Mouse (Mus musculus) megakaryocyte-erythroid progenitor cell, adult 5-6 weeks (primary cell): ENCODE measurements around the gene Zmym1. TPM values are rescaled to one million over a fixed set of nuclear protein-coding genes. Genes with fewer than 3 reads are reported as not detected.
"Not testable (repeated sequence)": the region's sequence is repeated elsewhere in the genome, so short reads cannot be mapped to it uniquely, and the experiment has no call there.

Experiments
- ATAC-seq: replicated peaks from 2 replicates; pipeline ENCODE4 v1.8.0; 2016; ENCODE audit warnings: mild to moderate bottlenecking, inconsistent platforms; ENCODE audit not compliant: severe bottlenecking, poor library complexity, low FRiP score, low TSS enrichment
- total RNA-seq, 2 experiments: library from RNA; stranded (forward) in 1 of 2; stranded (reverse) in 1 of 2; fragments of 200-1000, 215-1000 nt in 1 of 2; fragments of >200 nt in 1 of 2; fragmentation: Nextera tagmentation in 1 of 2; gene quantifications; 2 replicates each; pipeline ENCODE4 v1.2.3; 2014 to 2017

Zmym1 gene
- total RNA-seq (2014; fragmentation: Nextera tagmentation) (13.6 and 16.8 TPM in 2 replicates), total RNA-seq (2017) (19.8 and 20.0 TPM in 2 replicates)

DNA sequence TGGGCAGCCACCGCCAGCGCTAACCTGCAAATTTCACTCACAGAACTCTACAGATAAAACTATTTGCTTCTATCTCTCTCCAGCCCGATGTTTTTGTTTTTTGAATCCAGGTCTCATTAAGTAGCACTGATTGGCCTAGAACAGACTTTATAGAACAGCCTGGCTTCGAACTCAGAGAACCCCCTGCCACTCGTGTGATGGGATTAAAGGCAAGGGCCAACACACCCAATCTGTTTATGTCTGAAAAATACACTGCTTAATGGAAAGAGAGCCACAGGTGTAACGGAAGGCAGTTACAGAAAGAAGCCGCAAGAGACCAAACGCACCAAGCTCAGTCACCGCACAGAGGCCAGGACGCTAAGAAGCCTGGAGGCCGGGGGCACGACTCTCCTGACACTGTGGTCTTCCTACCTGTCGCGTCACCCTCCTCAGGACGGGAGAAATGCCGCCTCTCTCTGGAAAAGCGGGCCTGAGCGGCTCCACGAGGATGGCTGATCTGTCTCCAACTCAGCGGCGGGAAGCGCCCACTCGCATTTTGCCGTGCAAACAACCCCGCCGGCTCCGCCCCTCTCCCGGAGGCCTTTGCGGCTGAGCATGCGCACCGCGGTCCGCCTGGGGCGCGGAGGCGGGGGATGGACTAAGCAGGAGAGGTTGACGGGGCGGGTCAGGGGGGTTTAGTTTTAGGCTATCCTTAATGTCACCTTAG lies at the start of gene Zmym1:
Gene Zmym1, minus strand, starts transcription at position 568 of the 706 bp plus-strand sequence.
- peak; percentile 98 for ATAC-seq

DNA sequence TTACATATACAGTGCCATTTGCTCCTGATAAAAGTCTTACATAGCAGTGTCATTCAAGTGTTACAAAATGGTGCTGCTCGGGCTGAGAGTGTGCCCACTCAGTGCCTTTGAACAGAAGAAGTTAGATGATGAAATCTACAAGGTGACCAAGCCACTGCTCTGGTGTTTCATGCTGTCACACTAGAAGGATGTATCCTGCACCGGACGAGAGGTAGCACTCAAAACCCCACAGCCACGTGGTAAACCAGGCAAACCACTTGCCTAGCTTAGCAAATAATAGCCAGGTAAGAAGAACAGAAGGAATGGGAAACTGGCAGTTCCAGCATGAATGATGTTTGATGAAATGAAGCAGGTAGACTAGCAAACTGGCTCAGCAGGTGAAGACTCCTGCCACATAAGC lies 49.6 kb upstream of the Zmym1 start:
- ATAC-seq: no peak

DNA sequence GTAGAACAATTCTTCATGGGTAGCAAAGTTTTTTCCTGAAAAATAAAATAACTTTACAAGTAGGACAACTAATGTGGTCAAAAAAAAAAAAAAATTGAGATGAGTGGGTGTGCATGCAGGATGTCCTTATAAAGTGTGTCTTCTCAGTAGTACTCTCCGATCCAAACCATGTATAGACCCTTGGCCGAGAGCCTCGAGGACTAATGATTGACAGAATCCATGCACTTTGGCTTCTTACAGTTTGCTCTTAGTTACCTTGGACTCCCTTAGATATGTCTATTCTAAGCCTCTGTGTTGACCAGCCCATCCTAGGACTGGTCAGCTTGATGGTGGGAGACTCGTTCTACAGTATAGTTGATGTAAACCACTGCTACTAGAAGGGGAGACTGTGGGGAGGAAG lies 46.6 kb upstream of the Zmym1 start:
- no peak for ATAC-seq

DNA sequence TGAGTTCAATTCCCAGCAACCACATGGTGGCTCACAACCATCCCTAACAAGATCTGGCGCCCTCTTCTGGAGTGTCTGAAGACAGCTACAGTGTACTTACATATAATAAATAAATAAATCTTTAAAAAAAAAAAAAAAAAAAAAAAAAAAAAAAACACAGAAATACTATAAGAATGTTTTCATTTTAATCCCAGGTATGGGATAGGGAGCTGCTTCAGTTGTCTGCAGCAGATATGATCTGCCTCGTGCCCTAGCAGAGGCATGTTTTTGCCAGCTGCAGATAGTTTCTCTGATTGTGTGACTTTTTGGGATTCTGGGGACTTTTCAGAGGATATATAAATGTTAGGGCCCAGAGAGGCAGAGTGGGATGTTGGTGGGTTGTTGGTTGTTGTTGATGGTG lies 38.6 kb upstream of the Zmym1 start:
- ATAC-seq: not testable (repeated sequence)

GRCm38 (mm10) chr4:127095090-127095489 lies 34.1 kb upstream of the Zmym1 start:
- ATAC-seq: no peak

- no peak for ATAC-seq
These were observed 30.2 kb upstream of the Zmym1 start for GRCm38 (mm10) chr4:127091188-127091587.

DNA sequence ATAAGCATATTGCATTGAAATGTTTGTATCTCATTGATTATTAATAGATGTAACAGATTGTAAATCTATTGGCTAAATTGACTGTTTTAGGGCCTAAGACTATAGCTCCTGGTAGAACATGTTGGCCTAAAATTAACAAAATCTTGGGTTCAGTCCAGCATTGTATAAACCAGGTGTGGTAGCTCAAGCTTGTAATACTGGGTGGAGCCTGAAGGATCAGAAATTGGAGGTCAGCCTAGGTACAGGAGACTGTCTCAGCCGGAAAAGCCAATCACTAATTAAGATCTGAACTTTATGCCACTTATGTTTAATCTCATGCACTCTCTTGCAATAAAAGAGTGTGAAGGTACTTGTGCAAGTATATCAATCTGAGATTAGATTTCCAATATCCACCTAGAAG lies 24.8 kb upstream of the Zmym1 start:
- no peak for ATAC-seq

DNA sequence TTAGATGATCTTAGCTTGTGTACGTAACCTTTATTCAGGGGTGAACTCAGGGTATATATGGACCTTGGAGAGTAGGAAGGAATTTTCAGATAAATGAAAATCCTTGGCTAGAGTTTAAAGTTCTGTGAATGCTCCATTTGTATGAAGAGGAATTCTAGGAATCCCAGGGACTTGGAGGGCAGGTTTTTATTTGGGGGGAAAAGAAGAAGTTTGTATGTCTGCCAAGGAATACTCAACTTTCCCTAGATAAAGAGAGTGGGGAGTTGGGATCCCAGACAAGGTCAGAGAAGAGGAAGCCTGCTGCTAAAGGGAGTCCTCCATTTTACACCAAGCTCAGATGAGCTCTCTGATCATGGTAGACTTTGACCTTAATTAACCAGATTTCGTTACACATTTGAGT lies 22.2 kb upstream of the Zmym1 start:
- ATAC-seq: no peak

GRCm38 (mm10) chr4:127080806-127081205 lies 19.9 kb upstream of the Zmym1 start:
- no peak for ATAC-seq

DNA sequence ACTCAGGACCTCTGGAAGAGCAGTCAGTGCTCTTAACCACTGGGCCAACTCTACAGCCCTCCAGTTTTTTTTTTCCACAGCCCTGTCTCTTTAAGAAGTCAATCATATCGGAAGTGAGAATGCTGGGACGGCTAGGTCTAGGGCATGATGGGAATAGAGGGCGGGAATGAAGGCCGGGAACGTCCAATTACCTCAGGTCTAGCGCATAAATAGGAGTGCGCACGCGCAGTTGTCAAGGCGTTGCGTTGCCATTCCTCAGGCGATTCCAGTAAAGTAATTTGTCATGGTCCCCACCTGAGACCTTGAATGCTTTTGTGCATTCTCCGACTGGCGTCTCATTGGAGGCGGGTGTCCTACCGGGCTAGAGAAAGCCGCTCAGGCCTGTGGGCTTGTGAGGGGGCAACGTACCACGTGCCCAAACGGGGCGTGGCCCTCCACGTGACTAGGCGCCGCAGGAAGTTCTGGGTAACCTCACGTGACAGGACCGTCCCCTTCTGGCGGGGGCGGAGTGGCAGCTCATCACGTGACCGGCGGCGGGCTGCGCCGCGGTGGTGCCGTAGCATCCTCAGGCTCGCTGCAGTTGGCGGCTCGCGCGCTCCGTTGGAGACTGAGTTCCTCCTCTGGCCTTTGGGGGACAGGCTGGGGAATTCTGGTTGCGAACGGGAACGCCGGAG lies 16.1 kb upstream of the Zmym1 start, which contains the start of gene Zmym6:
Gene Zmym6, plus strand, starts transcription at position 509 of the 674 bp plus-strand sequence.
- ATAC-seq: peak; percentile 96

DNA sequence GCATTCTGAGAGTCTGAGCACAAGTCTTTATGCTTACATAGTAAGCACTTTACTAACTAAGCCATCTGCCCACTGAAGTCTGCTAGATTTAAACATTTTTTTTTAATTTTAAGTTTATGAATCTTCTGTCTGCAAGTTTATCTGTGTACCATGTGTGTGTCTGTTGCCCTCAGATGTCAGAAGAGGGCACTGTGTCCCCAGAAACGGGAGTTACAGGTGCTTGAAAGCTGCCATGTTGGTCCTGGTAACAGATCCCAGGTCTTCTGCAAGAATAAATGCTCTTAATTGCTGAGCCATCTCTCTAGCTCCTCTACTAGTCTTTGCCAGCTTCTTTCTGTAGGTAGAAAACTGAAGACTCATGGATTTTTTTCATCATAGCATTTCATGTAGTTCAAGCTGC lies 14.0 kb upstream of the Zmym1 start:
- ATAC-seq: no peak

DNA sequence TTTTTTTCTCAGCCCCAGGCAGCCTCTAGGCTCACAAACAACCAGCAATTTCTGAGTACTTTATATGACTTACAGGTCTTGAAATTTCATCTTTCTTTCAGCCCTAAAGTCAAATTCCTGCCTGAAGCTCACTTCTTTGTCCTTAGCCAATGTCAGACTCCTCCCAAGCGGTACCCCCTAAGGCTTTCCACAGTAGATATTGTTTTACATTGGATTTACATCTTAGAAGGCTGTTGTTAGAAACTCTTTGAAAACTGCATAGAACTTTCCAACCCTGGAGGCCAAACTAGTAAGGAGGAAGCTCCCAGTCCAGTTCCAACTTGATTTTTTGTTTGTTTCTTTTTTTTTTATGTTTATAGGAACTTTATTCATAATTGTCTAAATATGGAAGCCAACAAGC lies 3.1 kb upstream of the Zmym1 start:
- ATAC-seq: no peak

DNA sequence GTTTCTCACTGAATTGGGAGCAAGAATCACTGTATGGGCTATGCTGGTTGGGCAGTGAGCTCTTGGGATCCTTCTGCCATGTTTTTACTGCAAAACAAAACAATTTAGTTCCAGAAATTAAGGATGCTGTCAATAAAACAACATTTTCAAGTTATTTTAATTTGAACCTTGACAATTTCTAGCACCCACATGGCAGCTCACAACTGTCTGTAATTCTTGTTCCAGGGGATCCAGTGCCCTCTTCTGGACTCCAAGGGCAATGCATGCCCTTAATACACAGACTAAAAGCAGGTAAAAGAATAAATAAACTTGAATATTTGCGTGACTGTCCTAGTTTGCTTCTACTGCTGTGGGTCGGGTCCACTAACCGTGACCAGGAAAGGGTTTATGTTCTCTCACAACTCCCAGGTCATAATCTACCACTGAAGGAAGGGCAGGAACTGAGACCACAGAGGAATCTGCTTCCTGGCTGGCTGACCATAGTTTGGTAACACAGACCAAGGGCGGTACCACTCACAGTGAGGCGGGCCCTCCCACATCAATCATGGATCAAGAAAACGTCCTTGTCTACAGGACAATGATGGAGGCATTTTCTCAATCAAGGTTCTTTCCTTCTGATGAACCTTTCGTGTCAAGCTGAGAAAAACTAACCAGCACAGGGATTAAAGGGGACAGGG lies 6.3 kb downstream of the Zmym1 start:
- ATAC-seq: peak; percentile 51; the same call in 1 of the 2 replicates

GRCm38 (mm10) chr4:127053071-127053470 lies 7.9 kb downstream of the Zmym1 start:
- ATAC-seq: no peak

DNA sequence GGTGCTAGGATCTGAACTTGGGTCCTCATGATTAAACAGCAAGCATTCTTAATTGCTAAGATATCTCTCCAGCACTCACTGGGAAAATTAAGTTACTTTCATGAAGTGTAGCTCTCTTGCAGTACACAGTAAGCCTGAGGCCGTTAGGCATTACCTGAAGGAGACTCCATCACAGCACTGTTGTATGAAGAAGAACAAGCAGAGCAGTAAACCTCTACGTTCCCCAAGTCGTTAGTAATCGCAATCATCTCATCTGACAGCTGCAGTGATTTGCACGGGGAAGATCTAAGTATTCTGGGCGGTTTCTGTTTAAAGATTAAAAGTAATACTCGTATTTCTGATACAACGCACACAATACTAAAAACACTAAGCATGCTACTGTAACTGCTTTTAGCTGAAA lies 9.8 kb downstream of the Zmym1 start:
- no peak for ATAC-seq

- ATAC-seq: no peak
These were observed 17.4 kb downstream of the Zmym1 start for GRCm38 (mm10) chr4:127043540-127043939.

- ATAC-seq: no peak
These were observed 21.0 kb downstream of the Zmym1 start for GRCm38 (mm10) chr4:127039871-127040483.

- 0 out of 2 replicates have a peak, but pooled peaks have one; percentile 3 for ATAC-seq
These were observed 22.1 kb downstream of the Zmym1 start for GRCm38 (mm10) chr4:127038828-127039349.

DNA sequence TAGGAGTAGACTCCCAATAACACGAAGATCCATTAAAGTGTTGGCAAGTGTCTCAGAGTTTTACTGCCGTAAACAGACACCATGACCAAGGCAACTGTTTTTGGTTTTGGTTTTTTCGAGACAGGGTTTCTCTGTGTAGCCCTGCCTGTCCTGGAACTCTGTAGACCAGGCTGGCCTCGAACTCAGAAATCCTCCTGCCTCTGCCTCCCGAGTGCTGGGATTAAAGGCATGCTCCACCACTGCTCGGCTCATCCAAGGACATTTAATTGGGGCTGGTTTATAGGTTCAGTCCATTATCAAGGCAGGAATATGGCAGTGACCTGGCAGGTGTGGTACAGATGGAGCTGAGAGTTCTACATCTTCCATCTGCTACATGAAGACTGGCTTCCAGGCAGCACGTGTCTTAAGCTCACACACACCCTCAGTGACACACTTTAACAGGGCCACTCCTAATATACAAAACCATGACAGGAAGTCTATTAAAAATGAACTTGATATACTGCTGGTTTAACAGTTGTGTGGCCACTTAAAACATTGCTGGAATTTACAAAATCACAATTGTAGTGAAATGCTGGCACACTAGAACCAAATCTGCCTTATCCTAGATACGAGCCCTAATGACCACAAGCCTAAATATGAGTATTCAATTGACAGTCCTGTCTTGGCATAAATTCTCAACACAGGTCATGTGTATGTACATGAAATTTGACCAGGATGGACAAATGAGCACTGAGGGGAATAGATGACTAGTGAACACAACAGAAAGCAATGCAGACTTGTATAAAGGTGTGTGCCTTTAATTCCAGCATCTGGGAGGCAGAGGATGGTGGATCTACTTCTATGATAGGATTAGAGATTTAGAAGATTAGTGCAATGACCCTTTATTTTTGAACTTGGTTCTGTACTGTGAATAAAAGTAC lies 22.8 kb downstream of the Zmym1 start:
- peak; percentile 36 for ATAC-seq
